Mouse (Mus musculus) lung, adult 2 months (tissue): ENCODE measurements around the gene Zfp819. TPM values are rescaled to one million over a fixed set of nuclear protein-coding genes. Genes with fewer than 3 reads are reported as not detected.

ENCODE experiments used
- DNase-seq: peaks from one replicate; pipeline ENCODE4 v3.0.0; 2022
- H3K4me1 ChIP-seq: fragments of 200-500 bp; 2 replicates; pipeline ENCODE4 v1.6.1; 2011; ENCODE audit warnings: low read length; ENCODE audit not compliant: control insufficient read depth, insufficient read depth
- H3K4me3 ChIP-seq: fragments of 200-500 bp; replicated peaks from 2 replicates; pipeline ENCODE3; 2011; ENCODE audit warnings: low read depth, mild to moderate bottlenecking, control low read depth, low read length; ENCODE audit errors: extremely low read depth
- CTCF ChIP-seq: fragments of 200-500 bp; IDR thresholded peaks from 2 replicates; pipeline ENCODE4 v1.5.1; 2011; ENCODE audit warnings: mild to moderate bottlenecking, low read length, control low read depth; ENCODE audit not compliant: insufficient read depth
- POLR2A ChIP-seq: fragments of 200-500 bp; IDR thresholded peaks from 2 replicates; pipeline ENCODE4 v1.6.1; 2011; ENCODE audit warnings: low read depth, mild to moderate bottlenecking, control low read depth, low read length, borderline replicate concordance; ENCODE audit errors: extremely low read depth
- WGBS: fragments of 180-500 bp; shearing (Covaris S2); methylation state at CpG from one replicate; pipeline ENCODE4 v1.1.7; 2018; 5-methylcytosine and 5-hydroxymethylcytosine counted together
- polyA plus RNA-seq: library from polyadenylated mRNA; depleted of rRNA; stranded (reverse); fragments of >200 nt; gene quantifications from 2 replicates; pipeline ENCODE4 v1.2.3, GENCODE M21; 2012; rRNA removed

Gene Zfp819
- polyA plus RNA-seq, result 0.09 TPM in 1 of 2 replicates, not detected in the other

DNA sequence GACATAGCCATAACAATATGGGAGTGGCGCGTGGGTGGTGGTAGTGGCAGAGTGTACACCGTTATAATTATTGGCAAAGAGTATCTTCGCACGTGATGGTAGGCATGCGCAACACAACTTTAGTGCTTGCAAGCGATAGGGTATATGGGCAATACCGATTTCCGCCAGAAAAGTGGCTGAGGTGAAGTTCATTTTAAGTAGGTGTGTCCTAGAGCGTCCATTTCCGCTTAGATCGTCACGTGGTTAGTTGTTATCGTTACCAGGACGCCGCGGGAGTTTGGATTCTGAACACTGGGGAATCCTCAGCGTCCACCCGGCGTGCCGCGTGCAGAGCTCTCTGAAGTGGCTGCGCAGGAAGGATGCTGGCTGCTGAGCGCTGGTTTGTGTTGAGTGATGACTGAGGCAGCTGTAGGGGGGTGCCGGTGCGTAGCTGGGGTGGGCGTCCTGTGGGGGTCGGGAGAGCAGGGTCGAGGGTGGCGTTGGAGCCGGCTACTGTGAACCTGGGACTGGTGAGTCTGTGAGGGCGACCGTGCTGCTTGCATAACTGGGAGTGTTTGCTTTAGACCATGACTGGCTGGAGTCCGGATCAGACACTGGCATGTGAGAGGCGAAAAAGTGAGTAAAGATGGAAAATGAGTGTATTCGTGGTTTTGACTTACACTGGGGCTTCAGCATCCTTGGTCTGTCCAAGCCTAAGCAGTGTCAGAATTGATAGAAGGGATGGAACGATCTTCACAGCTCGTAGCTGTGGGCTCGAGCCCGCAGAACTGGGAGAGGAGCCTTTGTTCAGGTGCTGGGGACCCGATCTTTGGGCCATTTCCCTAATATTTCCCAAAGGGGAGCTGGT is at the start of gene Zfp819:
TSS of gene Zfp819 (plus strand) at position 274 of the 847 bp plus-strand sequence.
- peak; percentile 38 for DNase-seq
- H3K4me3 ChIP-seq, result peak within 1 kb of the TSS; percentile 29
- WGBS, result 12% methylated on average over 41 of the region's 41 CpGs
- H3K4me1 ChIP-seq, result no peaks in the 10 kb centered on the region
- no peak for TF ChIP-seq POLR2A
- no peak for TF ChIP-seq CTCF

GRCm38 (mm10) chr7:43562006-43562633 is 44.8 kb upstream of the Zfp819 start, which contains the start of gene Zfp658:
Gene Zfp658 (plus strand): TSS chr7:43562256.
- DNase-seq, result peak; percentile 67
- TF ChIP-seq POLR2A (0 out of 2 replicates have a peak, but pooled peaks have one; percentile 36), CTCF (no peak)
- under 1% methylated on average over 27 of the region's 27 CpGs for WGBS
- peaks cover 6% of the 10 kb centered on the region for H3K4me1 ChIP-seq
- peak within 1 kb of the TSS; percentile 58 for H3K4me3 ChIP-seq

DNA sequence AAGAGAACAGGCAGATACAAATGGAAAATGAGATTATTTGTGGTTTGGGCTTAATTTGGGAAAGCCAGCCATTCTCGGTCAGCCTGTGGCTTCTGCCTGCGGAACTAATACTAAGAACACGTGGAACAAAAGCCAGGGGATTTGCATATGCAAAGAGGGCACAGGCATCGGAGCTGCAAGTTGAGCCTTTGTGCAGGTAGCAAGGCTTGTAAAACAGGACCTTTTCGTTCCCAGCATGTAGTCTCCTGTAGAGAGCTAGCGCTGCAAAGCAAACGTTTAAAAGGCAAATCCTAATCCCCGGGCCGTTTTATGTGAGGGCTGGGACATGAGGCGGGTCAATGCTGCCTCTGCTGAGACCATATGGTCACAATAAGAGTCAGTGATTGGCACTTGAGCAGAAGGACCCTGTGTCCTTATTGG is 44.3 kb upstream of the Zfp819 start:
- H3K4me1 ChIP-seq, result peaks cover 6% of the 10 kb centered on the region
- WGBS, result under 1% methylated on average over 10 of the region's 10 CpGs
- DNase-seq, result no peak
- H3K4me3 ChIP-seq, result peak overlapping the region; percentile 58
- TF ChIP-seq CTCF (no peak), POLR2A (no peak)

DNA sequence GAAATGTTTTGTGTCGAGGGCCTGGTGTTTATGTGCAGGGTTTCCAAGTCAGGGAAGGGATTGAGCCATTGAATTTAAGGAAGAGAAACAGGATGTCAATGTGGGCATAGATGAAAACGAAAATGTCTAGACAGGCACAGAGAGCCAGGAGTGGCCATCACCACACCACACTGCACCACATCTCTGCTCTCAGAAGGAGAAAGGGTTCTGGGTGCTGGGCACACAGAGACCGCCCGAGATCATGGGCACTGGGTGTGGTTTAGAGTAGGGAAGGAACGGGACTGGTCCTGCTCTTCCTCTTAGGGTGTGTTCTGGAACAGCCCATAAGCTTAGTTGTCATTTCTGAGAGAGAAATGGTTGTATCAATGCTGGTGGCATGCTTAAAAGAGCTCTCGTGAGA is 43.7 kb upstream of the Zfp819 start:
- TF ChIP-seq POLR2A (no peak), CTCF (no peak)
- WGBS, result 28% methylated on average over 6 of the region's 6 CpGs
- H3K4me1 ChIP-seq, result peaks cover 6% of the 10 kb centered on the region
- no peak for DNase-seq
- H3K4me3 ChIP-seq, result peak overlapping the region; percentile 35

DNA sequence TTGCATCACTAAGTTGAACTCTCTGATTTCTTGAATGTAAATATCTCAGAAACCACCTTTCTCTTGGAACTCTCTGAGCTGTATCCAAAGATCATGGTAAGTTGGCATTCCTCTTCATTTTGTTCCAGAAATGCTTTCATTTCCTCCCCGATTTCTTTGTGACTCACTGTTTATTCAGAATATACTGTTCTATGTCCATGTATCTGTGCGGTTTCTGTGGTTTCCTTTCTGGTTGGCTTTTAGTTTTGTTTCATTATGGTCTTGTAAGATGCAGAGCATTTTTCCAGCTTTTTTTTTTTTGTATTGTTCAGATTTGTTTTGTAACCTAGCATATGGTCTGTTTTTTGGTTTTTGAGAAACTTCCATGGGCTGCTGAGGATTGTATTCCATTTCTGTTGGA is 35.8 kb upstream of the Zfp819 start:
- 91% methylated on average over 2 of the region's 2 CpGs for WGBS
- no peak for TF ChIP-seq CTCF
- no peak for TF ChIP-seq POLR2A
- DNase-seq, result no peak
- H3K4me3 ChIP-seq, result no peak overlapping the region
- H3K4me1 ChIP-seq, result no peaks in the 10 kb centered on the region

- peak; percentile 80 for DNase-seq
- peaks cover 3% of the 10 kb centered on the region; the same call in 1 of the 2 replicates for H3K4me1 ChIP-seq
- WGBS, result under 1% methylated on average over 37 of the region's 37 CpGs
- peak; percentile 78; the same call in 1 of the 2 replicates for TF ChIP-seq POLR2A
- no peak for TF ChIP-seq CTCF
- peak within 1 kb of the TSS; percentile 93 for H3K4me3 ChIP-seq
Observed at GRCm38 (mm10) chr7:43579440-43580171, 27.4 kb upstream of the Zfp819 start, which contains the start of gene Zfp719. Gene Zfp719 (plus strand): TSS chr7:43579610.

DNA sequence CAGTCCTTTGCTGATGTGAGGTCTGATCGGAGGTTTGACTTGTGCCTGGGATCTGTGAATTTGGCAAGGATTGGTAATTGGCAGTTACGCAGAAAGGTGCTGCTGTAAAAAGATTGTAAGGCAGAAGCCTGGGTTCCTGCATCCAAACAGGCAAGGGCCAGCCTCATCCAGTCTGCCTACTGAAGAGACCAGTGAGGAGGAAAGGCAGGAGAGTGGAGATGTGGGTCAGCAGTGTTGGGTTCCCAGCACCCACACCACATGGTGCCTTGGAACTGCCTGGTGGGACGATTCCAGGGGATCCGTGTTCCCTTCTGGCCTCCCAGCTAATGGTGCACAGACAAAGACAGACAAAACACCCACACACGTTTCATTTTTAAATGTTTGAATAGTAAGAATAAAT is 26.4 kb upstream of the Zfp819 start:
- no peak for DNase-seq
- TF ChIP-seq CTCF, result no peak
- TF ChIP-seq POLR2A, result no peak
- WGBS, result 45% methylated on average over 5 of the region's 5 CpGs
- no peak overlapping the region for H3K4me3 ChIP-seq
- H3K4me1 ChIP-seq, result peaks cover 3% of the 10 kb centered on the region; the same call in 1 of the 2 replicates

- 91% methylated on average over 5 of the region's 5 CpGs for WGBS
Observed at GRCm38 (mm10) chr7:43584790-43585189, 22.2 kb upstream of the Zfp819 start.

DNA sequence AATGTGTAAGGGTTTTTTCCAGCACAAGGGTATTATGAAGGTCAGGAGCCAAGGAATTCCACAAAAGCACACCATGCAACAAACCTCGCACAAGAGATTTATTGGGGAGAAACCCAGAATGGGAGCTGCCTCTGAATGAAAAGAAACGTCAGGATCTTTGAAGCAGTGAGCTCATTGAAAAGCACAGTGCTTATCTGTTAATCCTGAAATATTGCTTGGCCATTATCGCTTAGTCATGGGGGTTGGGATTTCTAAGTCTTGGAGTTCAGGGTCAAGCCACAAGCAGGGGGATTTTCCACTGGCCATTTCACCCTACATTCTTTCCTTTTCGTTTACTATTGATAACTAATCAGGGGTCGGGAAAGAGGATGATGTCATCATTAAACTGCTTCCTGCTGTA is 5.1 kb upstream of the Zfp819 start:
- DNase-seq, result no peak
- 35% methylated on average over 5 of the region's 5 CpGs for WGBS
- Histone ChIP-seq H3K4me3 (no peak overlapping the region), H3K4me1 (no peaks in the 10 kb centered on the region)
- TF ChIP-seq POLR2A (no peak), CTCF (no peak)

More at GRCm38 (mm10) chr7:43584790-43585189, 22.2 kb upstream of the Zfp819 start:
- peaks cover 3% of the 10 kb centered on the region; the same call in 1 of the 2 replicates for H3K4me1 ChIP-seq
- no peak overlapping the region for H3K4me3 ChIP-seq
- TF ChIP-seq POLR2A (no peak), CTCF (no peak)
- no peak for DNase-seq
